Mouse (Mus musculus) lung, postnatal 0 days (tissue): ENCODE measurements around the gene Arpc2.

ENCODE experiments used
- CTCF ChIP-seq: IDR thresholded peaks from 2 replicates; pipeline ENCODE4 v1.5.1; 2016; ENCODE audit warnings: antibody characterized with exemption, mild to moderate bottlenecking
- EP300 ChIP-seq: IDR thresholded peaks from 2 replicates; pipeline ENCODE4 v1.6.1; 2016; ENCODE audit warnings: antibody characterized with exemption, mild to moderate bottlenecking, control low read depth

GRCm38 (mm10) chr1:74275015-74275414 is 39.1 kb downstream of the Arpc2 start:
- TF ChIP-seq EP300 (no peak), CTCF (no peak)
